Mouse (Mus musculus): ENCODE data around the gene Chst11. TPM values are rescaled to one million over a fixed set of nuclear protein-coding genes. Genes with fewer than 3 reads are reported as not detected.
A peak's percentile ranks its signal among the peaks of the same experiment; 100 is the strongest.

Gene Chst11
- total RNA-seq, 2 experiments from 2014 or later: 1.1 to 1.8 TPM

DNA sequence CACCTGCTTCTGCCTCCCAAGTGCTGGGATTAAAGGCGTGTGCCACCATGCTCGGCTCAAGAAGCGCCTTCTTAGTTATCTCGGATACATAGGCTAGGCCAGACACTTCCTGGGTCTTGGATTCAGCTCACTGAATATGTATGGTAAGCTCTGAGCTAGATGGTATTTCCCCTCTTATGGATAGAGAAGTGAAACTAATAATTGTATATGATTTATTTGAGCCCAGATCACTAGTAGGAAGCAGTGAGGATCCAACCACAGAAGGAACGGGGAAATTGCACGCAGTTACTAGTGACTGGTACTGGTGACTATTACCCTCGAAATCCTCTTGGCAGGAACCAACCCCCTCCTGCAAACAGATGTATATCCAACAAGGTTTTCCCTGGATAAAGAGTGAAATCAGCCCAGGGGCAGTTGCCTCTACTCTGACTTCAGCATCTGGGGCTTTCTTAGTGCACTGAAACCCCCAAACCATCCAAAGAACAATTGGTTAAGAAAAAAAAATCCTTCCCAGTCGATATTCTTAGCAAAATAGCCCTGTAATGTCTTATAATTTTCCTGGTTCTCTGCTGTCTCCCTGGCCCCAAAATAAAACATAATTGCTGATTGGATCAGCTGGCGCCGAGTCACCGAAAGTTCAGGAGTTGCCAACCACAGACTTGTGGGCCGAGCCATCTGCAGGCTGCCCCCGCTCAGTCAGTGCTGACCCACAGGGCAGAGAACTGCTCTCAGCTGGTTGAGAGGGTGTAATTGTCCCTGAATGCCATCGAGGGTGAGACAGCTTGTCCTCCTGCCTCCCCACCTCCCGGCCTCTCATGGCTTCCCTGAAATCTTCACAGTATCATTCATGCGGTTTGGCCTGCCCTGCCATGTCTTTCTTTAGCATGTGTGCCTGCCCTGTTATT, 109.8 kb downstream of the Chst11 start:
- H3K27ac ChIP-seq: no peak overlapping the region
- DNase-seq: peak; percentile 36
- intact Hi-C loops (cut with DNase I): no loop called here
- no peak for TF ChIP-seq CTCF (IDR thresholded peaks at IDR 0.05)
- no peak overlapping the region for H3K4me3 ChIP-seq

DNA sequence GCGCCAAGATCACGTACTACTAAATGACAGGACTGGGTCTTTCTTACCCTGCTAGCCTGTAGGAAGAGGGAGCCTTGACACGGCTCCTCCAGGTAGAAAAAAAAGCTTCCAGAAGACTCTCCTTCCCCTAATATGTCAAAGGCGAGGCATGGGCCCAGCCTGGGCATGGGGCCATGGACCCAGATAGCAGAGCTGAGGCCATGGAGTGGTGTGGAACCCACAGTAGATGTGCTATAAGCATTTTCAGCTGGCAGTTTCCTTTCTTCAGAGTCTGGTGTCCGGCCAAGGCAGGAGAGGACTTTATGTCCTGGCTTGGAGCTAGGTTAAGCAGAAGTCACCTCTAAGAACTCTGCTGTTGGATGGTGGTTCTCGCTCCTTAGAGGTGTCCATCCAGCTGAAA, 111.0 kb downstream of the Chst11 start:
- Histone ChIP-seq H3K27ac (no peak overlapping the region), H3K4me3 (no peak overlapping the region)
- intact Hi-C loops (cut with DNase I): no loop called here
- peak; percentile 41 for DNase-seq
- no peak for TF ChIP-seq CTCF (IDR thresholded peaks at IDR 0.05)

DNA sequence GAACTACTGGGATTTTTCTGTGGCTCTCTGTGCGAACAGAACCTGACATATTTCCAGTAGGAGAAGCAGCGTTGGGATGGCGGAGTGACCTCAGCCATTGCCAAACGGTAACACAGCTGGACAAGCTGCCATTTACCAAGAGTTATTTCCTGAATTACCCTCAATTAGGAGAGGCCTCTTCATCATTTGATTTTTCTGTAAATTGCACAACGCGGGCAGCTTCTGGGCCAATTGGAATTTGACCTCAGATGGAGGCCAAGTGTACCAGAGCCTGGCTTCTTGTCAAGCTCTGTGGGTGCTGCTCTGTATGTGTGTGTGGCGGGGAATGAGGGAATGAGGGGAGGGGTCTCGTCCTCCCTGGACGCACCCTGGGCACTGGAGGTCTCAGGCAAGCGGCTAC, 113.6 kb downstream of the Chst11 start:
- no peak for DNase-seq
- H3K27ac ChIP-seq: no peak overlapping the region
- intact Hi-C loops (cut with DNase I): no loop called here
- no peak overlapping the region for H3K4me3 ChIP-seq
- TF ChIP-seq CTCF (IDR thresholded peaks at IDR 0.05): no peak

DNA sequence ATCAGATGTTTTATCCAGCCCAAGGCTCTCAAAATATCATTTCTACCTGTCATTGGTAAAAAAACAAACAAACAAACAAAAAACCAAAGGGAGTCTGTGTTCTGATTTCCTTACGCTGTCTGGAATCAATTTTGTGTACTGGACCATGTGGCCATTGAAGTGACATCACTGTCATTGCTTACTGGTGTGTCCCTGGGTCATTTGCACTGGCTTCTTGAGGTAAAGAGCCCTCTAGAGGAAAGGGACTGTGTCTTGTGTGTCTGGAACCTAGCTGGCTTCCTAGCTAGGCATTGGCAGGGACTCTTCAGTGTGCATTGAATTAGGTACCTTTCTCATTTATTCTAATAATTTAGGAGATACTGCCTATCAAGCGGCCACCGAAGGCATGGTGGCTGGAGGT, 114.4 kb downstream of the Chst11 start:
- intact Hi-C loops (cut with DNase I): loop anchor here (5.0 kb wide), 1 partner anchor 112 kb away; the partner anchor contains the start of gene Chst11
- Histone ChIP-seq H3K27ac (no peak overlapping the region), H3K4me3 (no peak overlapping the region)
- peak; percentile 15; the same call in 1 of the 2 replicates for TF ChIP-seq CTCF (IDR thresholded peaks at IDR 0.05)
- no peak for DNase-seq

DNA sequence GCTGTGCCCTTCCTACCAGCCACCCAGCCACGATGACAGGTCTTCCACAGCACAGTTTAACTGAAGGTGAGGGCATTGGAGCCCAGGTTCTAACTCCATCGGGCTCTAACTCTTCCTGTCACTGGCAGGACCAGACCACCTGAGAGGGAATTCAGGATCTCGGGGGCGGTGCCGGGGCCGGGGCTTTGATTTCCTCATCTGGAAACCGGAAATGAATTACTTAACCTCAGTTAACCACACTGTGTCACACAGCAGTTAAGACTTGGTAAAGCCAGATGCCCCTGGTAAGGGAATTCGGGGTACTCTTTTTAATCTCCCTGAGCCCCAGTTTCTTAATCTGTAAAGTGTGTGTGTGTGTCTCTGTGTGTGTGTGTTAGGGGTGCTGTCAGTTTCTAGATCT, 115.6 kb downstream of the Chst11 start:
- TF ChIP-seq CTCF (IDR thresholded peaks at IDR 0.05): no peak
- Histone ChIP-seq H3K27ac (peak overlapping the region; percentile 1; the same call in 1 of the 2 replicates), H3K4me3 (no peak overlapping the region)
- DNase-seq: no peak
- intact Hi-C loops (cut with DNase I): loop anchor here (5.0 kb wide), 1 partner anchor 114 kb away; the partner anchor contains the start of gene Chst11

DNA sequence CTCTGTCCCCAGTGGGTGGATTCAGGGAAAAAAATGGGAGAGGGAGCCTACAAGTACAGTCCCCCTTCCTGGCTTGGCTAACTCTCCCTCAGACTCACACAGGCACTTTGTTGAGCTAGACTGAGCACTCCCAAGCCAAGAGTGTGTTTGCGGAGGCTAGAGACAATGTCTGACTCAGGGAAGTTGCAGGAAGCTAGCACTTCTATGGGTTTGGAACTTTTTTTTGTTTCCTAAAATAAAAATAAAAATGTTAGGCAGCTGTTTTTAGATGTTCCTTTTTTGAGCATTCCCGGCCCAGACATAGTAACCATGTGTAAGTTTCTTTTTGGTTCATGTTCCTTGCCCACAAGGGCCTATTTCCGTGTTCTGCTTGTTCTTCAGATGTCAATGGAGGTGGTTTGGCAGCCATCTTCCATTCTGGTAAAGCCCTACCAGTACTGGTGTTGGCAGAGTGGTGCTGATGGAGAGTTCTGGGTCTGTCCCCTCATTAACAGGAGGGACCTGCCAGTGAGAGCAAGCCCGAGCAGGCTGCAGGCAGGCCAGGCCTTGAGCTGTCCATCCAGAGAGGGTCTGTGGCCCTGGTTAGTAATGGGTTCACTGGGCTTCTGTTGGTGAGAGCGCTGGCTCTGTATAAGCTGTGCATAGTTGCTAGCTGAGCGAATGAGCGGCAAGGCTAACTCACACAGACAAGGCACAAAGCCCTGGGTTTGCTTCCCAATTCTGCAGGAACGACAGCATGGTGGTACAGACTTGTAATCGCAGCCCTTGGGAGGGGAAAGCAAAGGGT, 116.3 kb downstream of the Chst11 start:
- intact Hi-C loops (cut with DNase I): loop anchor here (5.0 kb wide), 1 partner anchor 114 kb away; the partner anchor contains the start of gene Chst11
- TF ChIP-seq CTCF (IDR thresholded peaks at IDR 0.05): no peak
- DNase-seq: no peak
- Histone ChIP-seq H3K27ac (0 out of 2 replicates have a peak overlapping the region, but pooled peaks have one; percentile 28), H3K4me3 (no peak overlapping the region)

DNA sequence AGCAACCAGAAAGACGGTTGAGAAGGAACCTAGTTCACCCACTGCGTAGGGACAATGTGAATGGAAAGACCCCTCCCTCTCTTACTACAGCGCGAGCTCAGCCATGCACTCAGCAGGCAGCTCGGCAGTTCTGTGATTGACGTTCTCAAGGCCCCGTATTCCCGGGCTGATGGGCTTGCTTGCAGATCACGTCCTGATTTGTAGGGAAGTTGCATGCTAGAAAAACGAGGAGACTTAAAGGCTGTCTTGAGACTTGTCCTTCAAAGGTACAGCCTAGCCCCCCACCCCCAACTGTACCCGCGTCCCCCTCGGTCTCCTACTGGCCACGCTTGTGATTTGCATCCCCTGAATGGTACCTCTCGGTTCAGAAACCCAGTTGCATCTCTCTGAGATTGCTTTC, 117.4 kb downstream of the Chst11 start:
- Histone ChIP-seq H3K27ac (no peak overlapping the region), H3K4me3 (no peak overlapping the region)
- intact Hi-C loops (cut with DNase I): loop anchor here (5.0 kb wide), 1 partner anchor 115 kb away; the partner anchor contains the start of gene Chst11
- no peak for DNase-seq
- TF ChIP-seq CTCF (IDR thresholded peaks at IDR 0.05): no peak

DNA sequence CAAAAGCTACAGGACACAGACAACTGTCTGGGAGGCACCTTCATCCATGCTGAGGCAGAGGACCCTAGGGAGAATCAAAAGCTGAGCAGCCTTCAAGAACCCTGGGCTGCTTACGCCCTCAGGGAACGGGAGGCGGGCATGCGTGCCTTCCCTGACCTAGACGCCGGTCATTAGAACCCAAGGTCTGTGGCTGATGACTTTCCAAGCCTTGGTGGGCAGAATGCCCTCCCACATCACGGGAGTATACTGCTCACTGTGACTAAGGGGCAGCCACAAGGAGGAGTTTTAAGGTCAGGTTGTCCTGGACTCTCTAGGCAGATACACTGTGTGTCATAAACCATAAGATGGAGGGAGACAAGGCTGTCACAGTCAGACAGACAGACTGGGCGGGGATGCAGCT, 118.9 kb downstream of the Chst11 start:
- no peak for TF ChIP-seq CTCF (IDR thresholded peaks at IDR 0.05)
- intact Hi-C loops (cut with DNase I): loop anchor here (5.0 kb wide), 1 partner anchor 117 kb away; the partner anchor contains the start of gene Chst11

DNA sequence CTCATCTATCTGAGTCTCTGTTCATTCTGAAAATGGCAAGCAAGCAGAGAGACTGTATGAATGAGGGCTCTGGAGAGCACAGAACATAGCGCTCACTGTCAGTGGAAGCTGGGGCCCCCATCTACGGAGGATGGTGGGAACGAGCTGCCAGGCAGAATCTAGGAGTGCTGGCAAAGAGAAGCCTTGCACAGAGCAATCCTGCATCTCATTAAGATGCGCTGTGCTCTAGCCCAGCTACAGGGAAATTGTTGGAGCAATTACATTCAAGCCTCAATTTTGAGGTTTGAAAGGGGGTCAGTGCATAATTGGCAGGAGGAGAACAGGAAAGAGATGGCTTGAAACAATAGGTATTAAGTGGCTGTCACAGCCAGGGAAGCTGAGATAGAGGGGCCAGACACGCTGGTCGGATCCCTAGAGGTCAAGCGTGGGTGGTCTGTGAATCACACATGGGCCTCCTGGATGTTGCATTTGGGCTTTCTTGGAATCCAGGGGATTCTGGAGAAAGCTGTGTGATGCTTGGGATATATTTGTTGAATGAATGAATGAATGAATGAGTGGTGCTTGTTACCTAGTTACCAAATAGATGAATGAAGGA, 121.0 kb downstream of the Chst11 start:
- intact Hi-C loops (cut with DNase I): no loop called here

More for the DNA sequence above, 118.9 kb downstream of the Chst11 start:
- Histone ChIP-seq H3K4me3 (no peak overlapping the region), H3K27ac (no peak overlapping the region)
- no peak for DNase-seq

DNA sequence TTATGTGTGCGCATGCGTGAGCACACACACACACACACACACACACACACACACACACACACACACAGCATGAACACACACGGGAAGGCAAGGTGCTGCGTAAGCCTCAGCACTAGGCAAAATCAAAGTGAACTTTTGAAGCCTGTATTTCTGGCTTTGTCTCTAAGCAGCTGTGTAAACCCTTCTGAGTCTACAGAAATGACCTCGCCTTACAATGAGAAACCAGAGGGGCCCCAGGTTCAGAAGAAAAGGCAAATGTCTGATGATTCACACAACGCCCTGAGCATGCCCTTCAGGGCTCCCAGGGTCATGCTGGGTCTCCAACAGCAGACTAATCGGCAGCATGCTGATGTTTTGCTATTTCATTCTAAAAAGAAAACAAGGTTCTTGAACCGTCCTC, 122.1 kb downstream of the Chst11 start:
- no peak for TF ChIP-seq CTCF (IDR thresholded peaks at IDR 0.05)
- intact Hi-C loops (cut with DNase I): no loop called here
- no peak overlapping the region for H3K27ac ChIP-seq
- DNase-seq: no peak
- H3K4me3 ChIP-seq: no peak overlapping the region

More for the DNA sequence above, 121.0 kb downstream of the Chst11 start:
- no peak for TF ChIP-seq CTCF (IDR thresholded peaks at IDR 0.05)
- no peak for DNase-seq
- H3K4me3 ChIP-seq: no peak overlapping the region
- H3K27ac ChIP-seq: no peak overlapping the region

DNA sequence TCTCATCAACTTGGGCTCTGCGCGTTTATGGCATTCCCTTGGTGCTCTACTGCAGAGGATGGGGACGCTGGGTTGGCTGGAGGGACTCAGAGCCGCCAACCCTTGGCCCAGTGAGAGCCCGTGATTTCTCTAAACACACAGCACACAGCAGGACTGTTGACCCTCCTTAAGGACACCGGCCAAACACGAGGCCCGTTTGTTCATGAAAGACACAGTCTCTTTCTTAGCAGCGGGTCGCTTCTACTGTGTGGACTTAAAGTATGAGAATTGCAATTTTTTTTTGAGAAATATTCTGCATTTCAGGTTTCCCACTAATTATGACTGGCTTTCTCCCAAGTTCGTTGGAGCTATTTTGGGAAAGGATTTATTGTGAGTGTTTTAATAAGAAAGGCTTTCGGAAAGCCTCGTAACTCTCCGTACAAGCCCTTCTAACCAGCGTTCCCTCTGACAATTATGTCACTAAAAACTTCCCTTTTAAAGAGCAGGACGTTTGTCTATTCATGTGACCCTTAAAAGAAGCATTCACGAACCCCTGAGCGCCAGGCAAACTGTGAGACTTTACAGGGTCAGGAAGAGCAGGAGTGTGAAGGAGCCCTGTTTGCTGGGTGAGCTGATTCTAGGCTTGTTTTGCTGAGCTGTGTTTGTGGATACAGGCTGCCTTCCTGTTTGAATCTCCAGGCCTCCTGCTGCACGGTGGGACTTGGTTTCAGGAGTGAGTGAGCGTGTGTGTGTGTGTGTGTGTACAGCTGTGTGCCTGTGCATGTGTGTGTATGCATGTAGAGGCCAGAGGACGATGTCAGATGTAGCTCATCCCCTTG, 122.8 kb downstream of the Chst11 start:
- H3K27ac ChIP-seq: no peak overlapping the region
- peak; percentile 23 for DNase-seq
- TF ChIP-seq CTCF (IDR thresholded peaks at IDR 0.05): no peak
- H3K4me3 ChIP-seq: no peak overlapping the region
- intact Hi-C loops (cut with DNase I): no loop called here

DNA sequence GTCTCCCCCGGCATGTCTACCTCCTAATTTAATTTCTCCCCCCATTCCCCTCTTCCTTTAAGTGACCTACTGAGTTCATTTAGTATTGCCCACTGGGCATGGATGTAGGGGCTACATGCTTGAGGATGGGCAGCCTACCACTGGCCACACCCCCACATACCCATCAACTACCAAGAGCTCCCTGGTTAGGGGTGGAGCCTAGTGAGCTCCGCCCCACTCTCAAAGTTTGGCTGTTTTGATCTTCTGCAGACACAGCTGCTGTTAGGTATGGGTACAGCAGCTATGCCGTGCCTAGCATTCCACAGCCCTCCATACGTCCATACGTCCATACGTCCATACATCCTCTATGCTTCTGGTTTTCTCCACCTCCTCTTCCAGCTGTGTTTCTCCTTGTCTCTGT, 123.6 kb downstream of the Chst11 start:
- Histone ChIP-seq H3K27ac (no peak overlapping the region), H3K4me3 (no peak overlapping the region)
- TF ChIP-seq CTCF (IDR thresholded peaks at IDR 0.05): no peak
- intact Hi-C loops (cut with DNase I): no loop called here
- DNase-seq: no peak

Measured in gastrocnemius, adult 2 months (tissue).